Mouse (Mus musculus) MEL (cell line): ENCODE measurements at regions not wholly inside any gene's neighbourhood (a gene's known extent, or its start where the extent isn't known, plus 50 kb on each side); places are given as distances from the start of the nearest gene placed in this dataset.

Experiments
- BHLHE40 ChIP-seq: IDR thresholded peaks from 2 replicates; pipeline ENCODE4 v1.6.1; 2012; ENCODE audit warnings: low read depth, mild to moderate bottlenecking, inconsistent platforms, low read length, improper control_type of control experiment, borderline replicate concordance
- CTCF ChIP-seq, 3 experiments: IDR thresholded peaks in 2 of 3; conservative IDR thresholded peaks in 1 of 3; 2 replicates each; pipeline ENCODE4 v1.5.1; 2011 to 2012; ENCODE audit warnings: low read length in 3 of 3, low read depth in 2 of 3, mild to moderate bottlenecking in 2 of 3, improper control_type of control experiment in 1 of 3, inconsistent platforms in 1 of 3, mixed read lengths in 1 of 3, moderate library complexity in 1 of 3; ENCODE audit not compliant: control insufficient read depth in 1 of 3, insufficient read depth in 1 of 3, poor library complexity in 1 of 3, severe bottlenecking in 1 of 3
- MAFK ChIP-seq: IDR thresholded peaks from 2 replicates; pipeline ENCODE4 v1.6.1; 2011; ENCODE audit warnings: low read depth, mild to moderate bottlenecking, low read length, improper control_type of control experiment, borderline replicate concordance
- POLR2A ChIP-seq, 2 experiments: IDR thresholded peaks; 2 replicates each; pipeline ENCODE4 v1.6.1; 2011 to 2012; ENCODE audit warnings: low read length in 2 of 2, mild to moderate bottlenecking in 2 of 2, control low read depth in 1 of 2, improper control_type of control experiment in 1 of 2, low read depth in 1 of 2, moderate library complexity in 1 of 2; ENCODE audit not compliant: control insufficient read depth in 1 of 2, insufficient read depth in 1 of 2, poor library complexity in 1 of 2
- POLR2AphosphoS5 ChIP-seq: IDR thresholded peaks from 2 replicates; pipeline ENCODE4 v1.6.1; 2012; ENCODE audit warnings: low read depth, borderline replicate concordance, mild to moderate bottlenecking, inconsistent platforms, low read length, moderate library complexity, mixed read lengths
- SMC3 ChIP-seq: IDR thresholded peaks from 2 replicates; pipeline ENCODE4 v1.6.1; 2011; ENCODE audit warnings: low read depth, low read length, improper control_type of control experiment
- TAL1 ChIP-seq: IDR thresholded peaks from 2 replicates; pipeline ENCODE4 v1.6.1; 2012; ENCODE audit warnings: mild to moderate bottlenecking, inconsistent platforms, low read length, moderate library complexity, mixed read lengths

GRCm38 (mm10) chr7:74926729-74927128, 372.1 kb upstream of the Slco3a1 start:
- TF ChIP-seq POLR2AphosphoS5 (no peak), CTCF (IDR thresholded peaks at IDR 0.05 in 2 of 3, conservative IDR thresholded peaks at IDR 0.05 in 1 of 3; ENCODE audit: control insufficient read depth in 1 of 3, insufficient read depth in 1 of 3, low read depth in 2 of 3, low read length in 3 of 3, poor library complexity in 1 of 3, severe bottlenecking in 1 of 3) (no peak), TAL1 (no peak), MAFK (no peak), BHLHE40 (no peak), SMC3 (no peak), POLR2A (IDR thresholded peaks at IDR 0.05; ENCODE audit: control insufficient read depth in 1 of 2, insufficient read depth in 1 of 2, low read depth in 1 of 2, low read length in 2 of 2, poor library complexity in 1 of 2) (no peak)
